Mouse (Mus musculus): ENCODE results near the gene Rcan3.
A peak's percentile ranks its signal among the peaks of the same experiment; 100 is the strongest.

DNA sequence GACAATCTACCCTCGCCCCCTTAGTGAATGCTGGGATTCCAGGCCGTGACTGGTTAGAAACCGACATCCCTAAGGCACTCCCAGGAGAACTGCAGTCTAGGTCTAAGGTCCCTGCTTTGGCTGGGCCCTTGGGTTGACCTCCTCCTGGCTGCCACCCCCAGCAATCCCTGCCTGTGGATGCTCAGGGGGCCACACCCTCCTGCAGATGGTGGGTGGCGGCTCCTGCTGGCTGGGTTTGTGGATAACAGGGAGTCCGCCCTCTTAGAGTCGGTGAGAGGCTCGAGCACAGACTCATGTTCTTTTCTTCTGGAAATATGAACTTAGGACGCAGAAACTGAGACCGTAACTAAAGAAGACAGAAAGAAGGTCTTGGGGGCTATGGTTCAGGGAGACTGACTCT is 46.7 kb upstream of the Rcan3 start:
- TF ChIP-seq CTCF (IDR thresholded peaks at IDR 0.05; ENCODE audit: low read depth, low read length): peak; percentile 49
- no peak for TF ChIP-seq POLR2A (IDR thresholded peaks at IDR 0.05; ENCODE audit: insufficient read depth, low read length)
